Mouse (Mus musculus): ENCODE data around the gene Hist3h2a.
A peak's percentile ranks its signal among the peaks of the same experiment; 100 is the strongest.

GRCm38 (mm10) chr11:58979661-58980060, 25.2 kb downstream of the Hist3h2a start:
- TF ChIP-seq TCF3 (IDR thresholded peaks at IDR 0.05; ENCODE audit: insufficient read length, low read depth) = no peak
- no peak for TF ChIP-seq POLR2A (IDR thresholded peaks at IDR 0.05; ENCODE audit: insufficient read length, low read depth)
- TF ChIP-seq SRF (IDR thresholded peaks at IDR 0.05; ENCODE audit: control insufficient read depth, insufficient read length, low read depth) = no peak
- TF ChIP-seq USF1 (IDR thresholded peaks at IDR 0.05; ENCODE audit: low read depth) = no peak
- TF ChIP-seq MAX (IDR thresholded peaks at IDR 0.05; ENCODE audit: low read depth) = no peak
- TF ChIP-seq E2F4 (IDR thresholded peaks at IDR 0.05; ENCODE audit: insufficient read depth) = no peak
- TF ChIP-seq MYOG (IDR thresholded peaks at IDR 0.05; ENCODE audit: control insufficient read depth in 1 of 3, insufficient read depth in 1 of 3, insufficient read length in 2 of 3, low read depth in 2 of 3) = no peak
- no peak for TF ChIP-seq TCF12 (IDR thresholded peaks at IDR 0.05; ENCODE audit: insufficient read depth, poor library complexity, severe bottlenecking)
- TF ChIP-seq MYOD1 (IDR thresholded peaks at IDR 0.05; ENCODE audit: control insufficient read depth in 1 of 3, insufficient read length in 2 of 3, low read depth in 2 of 3) = no peak
- TF ChIP-seq POLR2AphosphoS2 (IDR thresholded peaks at IDR 0.05; ENCODE audit: insufficient read length, low read depth) = no peak
- 0 out of 2 replicates have a peak, but pooled peaks have one; percentile 6 for TF ChIP-seq CEBPB (IDR thresholded peaks at IDR 0.05; ENCODE audit: insufficient read depth, poor library complexity, severe bottlenecking)
- no peak for TF ChIP-seq REST (IDR thresholded peaks at IDR 0.05; ENCODE audit: insufficient read depth, insufficient read length)

All from myocyte (in vitro differentiated cells).